Mouse (Mus musculus) adrenal gland, adult 8-10 months (tissue): ENCODE data around the gene Slc2a12. TPM values are rescaled to one million over a fixed set of nuclear protein-coding genes. Genes with fewer than 3 reads are reported as not detected.
A peak's percentile ranks its signal among the peaks of the same experiment; 100 is the strongest.

Source experiments
- DNase-seq: peaks from one replicate; pipeline ENCODE4 v3.0.0; 2022
- total RNA-seq, 4 experiments: library from RNA; stranded (reverse); gene quantifications; 2 replicates each; pipeline ENCODE4 v1.2.4; 2022

Slc2a12 gene
- total RNA-seq, 4 experiments from 2014 or later = 0.78 to 0.96 (median 0.84) TPM

GRCm38 (mm10) chr10:22660286-22661000 is 15.6 kb downstream of the Slc2a12 start:
- no peak for DNase-seq

DNA sequence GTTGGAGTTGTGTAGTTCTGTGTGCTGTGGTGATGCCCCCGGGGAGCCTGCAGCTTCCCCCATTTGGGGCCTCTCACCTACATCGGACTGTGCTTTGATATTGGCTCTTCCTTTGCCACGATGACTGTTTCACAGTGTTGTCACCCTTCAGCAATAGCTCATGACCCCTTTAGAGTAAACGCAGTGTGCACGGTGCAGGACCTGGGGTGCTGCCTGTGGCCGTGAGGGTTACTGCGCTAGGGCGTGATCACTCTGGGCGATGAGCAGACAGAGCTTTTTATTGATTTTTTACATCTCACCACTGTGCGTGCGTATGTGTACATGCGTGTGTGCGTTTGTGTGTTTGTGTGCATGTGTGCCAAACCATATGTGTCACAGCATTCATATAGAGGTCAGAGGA is 23.7 kb downstream of the Slc2a12 start:
- DNase-seq = no peak

DNA sequence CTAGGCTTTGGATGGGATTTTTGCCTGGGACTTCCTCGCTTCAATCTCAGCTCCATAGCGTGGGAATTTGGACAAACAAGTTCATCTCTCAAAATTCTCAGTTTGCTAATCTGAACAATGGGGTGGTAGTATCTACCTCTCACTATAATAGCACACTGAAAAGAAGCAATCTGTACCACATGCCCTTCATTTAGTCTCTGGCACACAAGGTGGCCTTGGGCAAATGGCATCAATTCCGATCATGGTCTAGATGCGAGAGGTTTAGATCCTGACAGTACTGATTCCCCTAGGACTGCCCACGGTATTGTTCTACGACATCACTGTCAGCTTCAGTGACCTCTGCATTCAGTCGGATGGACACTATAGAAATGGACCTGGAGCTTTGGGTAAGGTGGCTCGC is 29.4 kb downstream of the Slc2a12 start:
- no peak for DNase-seq

DNA sequence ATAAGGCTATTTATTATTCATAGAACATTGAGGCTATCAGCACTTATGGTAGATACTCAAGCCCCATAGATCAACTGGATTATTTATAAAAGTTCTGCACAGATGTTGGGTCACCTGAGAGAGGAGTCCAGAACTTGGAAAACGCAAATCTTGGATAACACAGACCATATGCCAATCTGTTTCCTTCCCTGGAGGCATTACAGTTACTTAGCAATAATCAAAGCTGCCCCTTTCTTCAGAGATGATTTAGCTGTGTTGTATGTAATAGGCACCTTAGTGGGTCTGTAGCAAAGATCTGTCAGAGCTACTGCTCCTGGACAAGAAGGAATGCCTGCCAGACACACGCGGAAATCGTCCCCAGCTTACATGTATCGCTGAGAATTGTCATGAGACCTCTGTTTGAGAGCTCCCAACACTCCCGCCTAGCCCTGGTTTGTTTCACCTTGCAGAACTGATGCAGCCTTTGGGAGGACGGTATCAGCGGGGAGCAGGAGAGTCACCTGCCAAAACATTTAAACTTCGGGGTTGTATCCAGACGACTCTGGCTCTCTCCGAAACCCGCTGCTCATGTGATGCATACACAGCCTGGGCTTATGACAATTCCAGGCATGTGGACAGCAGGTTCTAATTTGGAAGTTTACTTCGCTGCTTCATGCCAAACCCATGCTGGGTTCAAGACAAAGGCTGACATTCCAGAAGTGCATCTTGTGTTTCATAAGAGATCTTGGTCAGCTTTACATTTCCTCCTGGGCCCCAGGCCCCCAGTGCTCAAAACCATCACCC is 31.2 kb downstream of the Slc2a12 start:
- DNase-seq = no peak

DNA sequence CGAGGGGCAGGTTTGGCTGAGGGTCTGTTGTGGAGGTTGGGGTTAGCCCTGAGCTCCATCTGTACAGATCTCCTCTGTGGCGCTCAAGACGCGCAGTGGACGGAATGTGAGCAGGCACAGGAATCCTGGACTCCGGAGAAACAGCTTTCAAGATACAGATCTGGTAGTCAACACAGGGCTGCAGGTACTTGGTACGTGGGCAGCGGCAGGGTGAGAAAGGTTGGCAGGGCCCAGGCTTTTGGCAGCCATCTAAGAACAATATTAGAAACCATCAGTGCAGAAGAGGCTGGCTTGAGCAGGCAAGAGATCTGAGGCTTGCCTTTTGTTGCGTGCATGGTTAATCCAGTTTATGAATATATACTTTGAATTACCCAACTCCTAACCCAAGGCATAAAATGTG is 51.4 kb downstream of the Slc2a12 start:
- no peak for DNase-seq

DNA sequence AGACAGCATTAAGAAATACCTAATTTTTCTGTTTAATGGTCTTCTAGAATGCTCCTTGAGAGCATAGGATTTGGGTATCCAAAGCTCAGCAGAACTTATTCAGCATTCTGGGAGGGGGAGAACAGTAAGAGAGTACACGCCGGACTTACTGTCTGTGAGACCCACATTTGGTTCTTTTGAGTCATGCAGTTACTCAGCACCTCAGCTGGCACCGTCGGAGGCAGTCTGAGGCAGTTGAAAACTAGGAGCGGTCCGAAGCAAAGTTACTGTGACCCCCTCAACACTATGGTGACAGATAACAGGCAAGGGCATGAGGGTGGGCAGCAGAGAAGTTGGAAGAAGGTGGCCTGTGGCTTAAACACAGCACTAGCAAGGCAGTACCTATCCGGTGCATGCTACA is 52.1 kb downstream of the Slc2a12 start:
- DNase-seq = no peak

- DNase-seq = no peak
Measured at GRCm38 (mm10) chr10:22698158-22698953, 53.5 kb downstream of the Slc2a12 start.

DNA sequence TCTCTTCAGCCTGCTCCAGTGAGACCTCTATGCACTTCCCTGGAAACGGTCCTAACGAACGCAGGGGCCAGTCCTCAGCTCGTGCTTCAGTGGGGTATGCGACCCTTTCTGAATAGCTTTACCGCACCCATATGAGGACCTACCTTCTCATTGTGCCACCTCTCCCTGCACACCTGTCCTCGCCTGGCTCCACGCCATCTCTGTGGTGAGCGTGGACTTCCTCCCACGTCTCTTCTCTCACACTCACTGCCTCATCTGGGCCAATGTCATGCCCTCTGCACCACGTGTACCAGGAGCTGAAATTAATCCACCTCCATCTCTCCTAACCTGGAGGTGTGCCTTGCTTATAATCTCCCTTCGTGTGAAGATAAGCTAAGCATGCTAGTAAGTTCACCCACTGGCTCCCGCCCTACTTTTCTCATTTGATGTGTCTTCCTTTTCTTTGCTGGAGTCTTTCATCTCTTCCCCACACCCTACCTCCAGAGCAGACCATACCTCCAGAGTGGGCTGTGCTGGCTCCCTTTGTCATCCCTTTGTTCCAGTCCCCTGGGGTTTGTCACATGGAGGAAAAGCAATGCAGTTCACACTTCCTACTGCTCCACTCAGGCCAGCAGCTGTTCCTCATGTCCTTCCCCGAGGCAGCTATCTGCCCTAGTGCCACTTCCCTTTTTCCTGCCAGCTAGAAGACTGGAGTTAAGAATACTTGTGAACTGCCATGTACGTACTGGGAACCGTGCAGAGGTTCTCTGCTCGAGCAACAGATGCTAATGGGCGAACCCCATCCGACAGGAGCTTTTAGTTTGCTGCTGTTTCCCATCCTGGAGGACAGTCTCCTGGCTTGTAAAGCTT is 54.9 kb downstream of the Slc2a12 start:
- no peak for DNase-seq

GRCm38 (mm10) chr10:22700773-22701172 is 56.0 kb downstream of the Slc2a12 start:
- DNase-seq = no peak

DNA sequence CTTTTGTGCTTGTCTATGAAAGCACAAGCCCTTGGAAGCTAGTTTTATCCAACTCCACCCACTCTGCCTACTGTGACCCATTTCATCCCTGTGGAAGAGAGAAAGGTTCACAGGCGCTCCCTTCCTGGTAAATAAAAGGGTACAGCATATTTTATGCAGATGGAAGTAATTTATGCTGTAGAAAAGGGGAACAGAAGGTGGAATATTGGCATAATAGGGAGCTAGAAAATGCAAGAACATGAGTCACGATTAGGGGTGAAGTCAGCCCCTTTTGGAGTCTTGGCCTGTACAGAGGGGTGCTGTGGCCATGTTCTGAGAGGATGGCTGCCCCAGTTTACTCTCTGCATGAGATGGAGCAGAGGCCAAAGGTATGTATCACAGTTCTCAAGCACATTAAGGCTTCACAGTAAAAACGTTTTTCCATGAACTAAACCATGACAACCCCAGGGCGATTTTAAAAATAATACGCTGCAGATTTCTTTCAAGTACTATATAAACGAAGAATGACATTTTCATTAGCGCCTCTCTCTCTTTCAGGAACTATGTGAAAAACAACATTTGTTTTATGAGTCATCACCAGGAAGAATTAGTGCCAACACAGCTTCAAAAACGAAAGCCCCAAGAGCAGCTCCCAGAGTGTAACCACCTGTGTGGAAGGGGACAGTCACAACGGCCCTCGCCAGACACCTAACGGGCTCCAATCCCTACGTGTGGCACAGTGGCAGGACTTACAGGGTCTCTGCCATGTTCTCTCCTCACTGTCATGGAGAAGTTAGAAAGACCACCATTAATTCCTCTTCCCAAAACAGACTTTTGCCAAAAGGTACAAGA is 56.9 kb downstream of the Slc2a12 start:
- no peak for DNase-seq

- no peak for DNase-seq
Measured at GRCm38 (mm10) chr10:22703844-22704243, 59.0 kb downstream of the Slc2a12 start.

DNA sequence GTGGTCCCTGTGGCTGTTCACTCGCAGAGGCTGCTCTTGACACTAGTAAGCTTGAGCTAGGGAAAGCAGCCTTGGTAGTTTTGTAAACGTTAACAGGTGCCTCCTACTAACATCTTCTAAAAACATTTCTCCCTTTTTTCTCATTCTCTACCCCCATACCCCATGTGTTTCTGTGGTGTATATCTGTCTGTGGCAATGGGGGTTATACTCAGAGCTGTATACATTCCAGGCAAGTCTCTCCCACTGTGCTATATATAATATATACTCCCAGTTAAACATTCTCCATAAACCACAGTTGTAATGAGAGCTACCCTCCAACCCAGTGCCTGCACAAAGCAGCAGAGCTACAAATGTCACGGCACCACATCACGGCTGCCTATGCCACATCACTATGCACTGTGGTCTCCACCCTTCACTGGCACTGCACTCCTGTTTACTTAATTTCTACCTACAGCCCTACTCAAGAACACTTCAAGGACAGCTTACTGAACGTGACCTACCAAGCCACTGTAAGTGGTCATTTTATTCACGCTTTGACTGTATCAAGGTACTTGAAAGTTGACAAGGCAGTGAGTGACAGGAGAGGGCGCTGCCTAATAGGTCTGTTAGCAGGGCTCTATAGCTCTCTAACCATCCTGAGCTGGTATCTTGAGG is 63.5 kb downstream of the Slc2a12 start:
- no peak for DNase-seq

GRCm38 (mm10) chr10:22710173-22710777 is 65.5 kb downstream of the Slc2a12 start:
- no peak for DNase-seq

- DNase-seq = no peak
Measured at GRCm38 (mm10) chr10:22712955-22713354, 68.1 kb downstream of the Slc2a12 start.

DNA sequence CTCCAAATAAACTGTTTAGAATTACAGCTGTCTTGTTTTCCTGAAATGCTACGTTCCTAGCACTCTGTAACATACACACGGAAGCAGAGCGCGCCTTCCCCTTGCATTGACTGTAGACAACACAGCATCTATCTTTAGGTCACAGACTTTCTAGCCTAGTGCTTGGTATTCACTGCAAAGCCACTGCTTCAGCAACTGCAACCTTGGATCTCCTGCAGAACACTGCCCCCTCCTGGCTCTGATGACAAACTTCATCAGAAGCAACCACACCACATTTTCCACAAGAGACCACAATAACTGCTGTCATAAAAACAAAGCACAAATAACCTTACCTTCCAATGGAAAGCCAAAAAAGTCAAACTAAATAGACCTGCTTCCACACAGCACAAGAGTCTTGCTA is 69.7 kb downstream of the Slc2a12 start:
- peak; percentile 11 for DNase-seq

DNA sequence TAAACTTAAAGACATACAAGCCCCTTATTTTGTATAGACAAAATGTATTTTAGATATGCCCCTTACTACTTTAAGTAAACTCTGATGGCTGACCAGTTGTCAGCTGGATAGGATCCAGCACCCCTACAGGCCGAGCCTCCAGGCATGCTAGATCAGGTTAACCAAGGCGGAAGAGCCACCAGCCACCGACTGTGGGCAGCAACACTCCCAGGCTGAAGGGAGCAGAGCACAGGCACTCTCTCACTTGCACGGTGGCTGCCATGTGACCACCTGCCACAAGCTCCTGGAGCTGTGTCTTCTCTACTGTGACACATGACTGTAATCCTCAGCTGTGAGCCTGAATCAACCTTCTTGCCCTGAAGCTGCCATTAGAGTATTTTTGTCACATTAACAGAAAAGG is 73.7 kb downstream of the Slc2a12 start:
- DNase-seq = no peak

DNA sequence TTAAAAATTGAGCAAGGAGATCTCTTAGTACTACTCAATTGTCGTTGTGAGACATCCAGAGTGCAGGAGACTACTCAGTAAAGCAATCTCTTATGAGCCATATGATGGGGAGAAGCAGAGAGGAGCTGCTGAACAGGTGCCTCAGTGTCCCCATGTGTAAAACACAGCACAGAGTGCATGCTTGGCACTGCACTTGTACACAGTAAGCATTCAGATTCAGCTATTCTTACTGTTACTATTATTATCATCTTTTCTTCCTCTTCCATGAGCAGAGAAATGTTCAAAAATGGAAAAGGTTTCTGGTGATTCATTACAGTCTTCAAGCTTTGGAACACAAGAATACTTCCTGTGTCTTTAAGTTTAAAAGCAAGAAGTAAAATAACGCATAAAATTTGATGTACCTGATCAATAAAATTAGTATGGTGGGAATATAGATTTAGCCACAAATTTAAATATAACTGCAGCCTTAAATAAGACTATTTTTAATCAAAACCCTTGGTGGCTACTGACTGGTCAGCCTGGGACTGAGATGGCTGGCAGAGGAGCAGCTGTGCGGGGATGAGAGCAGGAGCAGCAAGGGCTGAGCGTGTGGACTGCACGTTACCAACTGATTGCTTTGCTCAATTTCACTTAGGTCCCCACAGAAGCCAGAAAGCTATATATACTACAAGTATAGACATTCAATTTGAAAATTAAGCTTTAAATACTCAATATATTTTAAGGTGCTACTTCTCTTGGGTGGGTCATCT is 76.1 kb downstream of the Slc2a12 start:
- DNase-seq = no peak

GRCm38 (mm10) chr10:22725166-22725565 is 80.4 kb downstream of the Slc2a12 start:
- no peak for DNase-seq

GRCm38 (mm10) chr10:22726295-22726694 is 81.5 kb downstream of the Slc2a12 start:
- no peak for DNase-seq

DNA sequence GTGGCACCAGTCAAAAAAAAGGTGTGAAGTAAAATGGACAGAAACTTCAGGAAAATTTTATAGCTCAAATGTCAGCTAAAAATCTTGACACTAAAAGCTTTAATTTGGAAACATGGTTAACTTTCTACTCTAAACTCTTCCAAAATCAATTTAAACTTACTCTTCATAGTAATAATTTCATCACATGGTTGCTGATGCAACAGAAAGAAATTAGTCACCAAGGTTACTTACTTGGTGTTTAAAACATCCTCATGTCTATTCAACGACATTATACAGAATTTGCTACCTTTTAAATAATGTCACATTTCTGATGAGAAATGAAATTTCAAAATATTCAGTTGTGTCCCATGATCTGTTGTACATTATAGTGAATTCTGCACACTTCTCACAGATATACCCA is 83.4 kb downstream of the Slc2a12 start:
- DNase-seq = no peak
